Mouse (Mus musculus) forebrain, embryonic 15.5 days (tissue): Measurements from ENCODE around the gene Traf5. TPM values are rescaled to one million over a fixed set of nuclear protein-coding genes. Genes with fewer than 3 reads are reported as not detected.

Experiments
- ATAC-seq: fragments of 200-750 bp; cut with Nextera tagmentation; replicated peaks from 2 replicates; pipeline ENCODE4 v1.8.0; 2017; ENCODE audit warnings: mild to moderate bottlenecking, moderate TSS enrichment, moderate library complexity
- H3K27ac ChIP-seq: fragments of 300-500 bp; sonication (generic); replicated peaks from 2 replicates; pipeline ENCODE4 v1.5.1; 2015; ENCODE audit warnings: mild to moderate bottlenecking, inconsistent platforms
- H3K27me3 ChIP-seq: fragments of 300-500 bp; sonication (generic); 2 replicates; pipeline ENCODE4 v1.6.1; 2015; ENCODE audit warnings: inconsistent platforms
- H3K36me3 ChIP-seq: fragments of 300-500 bp; sonication (generic); 2 replicates; pipeline ENCODE4 v1.6.1; 2015; ENCODE audit warnings: mild to moderate bottlenecking, inconsistent platforms
- H3K4me1 ChIP-seq: fragments of 300-500 bp; sonication (generic); 2 replicates; pipeline ENCODE4 v1.6.1; 2015; ENCODE audit warnings: inconsistent platforms
- H3K4me2 ChIP-seq: fragments of 300-500 bp; sonication (generic); replicated peaks from 2 replicates; pipeline ENCODE4 v1.6.1; 2015; ENCODE audit warnings: mild to moderate bottlenecking, inconsistent platforms
- H3K4me3 ChIP-seq: fragments of 300-500 bp; sonication (generic); 2 replicates; pipeline ENCODE4 v1.5.1; 2015; ENCODE audit warnings: mild to moderate bottlenecking, inconsistent platforms
- H3K9ac ChIP-seq: fragments of 300-500 bp; sonication (generic); replicated peaks from 2 replicates; pipeline ENCODE4 v1.6.1; 2015; ENCODE audit warnings: mild to moderate bottlenecking, inconsistent platforms
- H3K9me3 ChIP-seq: fragments of 300-500 bp; sonication (generic); 2 replicates; pipeline ENCODE4 v1.6.1; 2016; ENCODE audit warnings: inconsistent platforms
- WGBS: fragments of 180-500 bp; shearing (Covaris S2); methylation state at CpG from one replicate; pipeline ENCODE4 v1.1.7; 2015; ENCODE audit warnings: mixed read lengths; 5-methylcytosine and 5-hydroxymethylcytosine counted together
- polyA plus RNA-seq: library from polyadenylated mRNA; unstranded; fragments of >200 nt; fragmentation: Nextera tagmentation; extraction: Ambion mirVana; gene quantifications from 2 replicates; pipeline ENCODE4 v1.2.1, GENCODE M21; 2015

The Traf5 gene
- polyA plus RNA-seq: 2.4 and 3.1 TPM in 2 replicates

- peak within 1 kb of the TSS; percentile 65 for H3K4me3 ChIP-seq
- peak within 1 kb of the TSS; percentile 60 for H3K9ac ChIP-seq
- H3K36me3 ChIP-seq: no peaks in the 10 kb centered on the region
- WGBS: 2% methylated on average over 61 of the region's 63 CpGs
- peak within 1 kb of the TSS; percentile 95 for H3K4me2 ChIP-seq
- no peak within 1 kb of the TSS for H3K27ac ChIP-seq
- H3K4me1 ChIP-seq: peaks cover 6% of the 10 kb centered on the region; the same call in 1 of the 2 replicates
- no peaks in the 10 kb centered on the region for H3K9me3 ChIP-seq
- 0 out of 2 replicates have a peak, but pooled peaks cover 13% of the 10 kb centered on the region for H3K27me3 ChIP-seq
- ATAC-seq: peak; percentile 98
Measured at GRCm38 (mm10) chr1:192091806-192092772, at the start of gene Traf5. Gene Traf5 (minus strand): TSS chr1:192092559.

GRCm38 (mm10) chr1:192140313-192140712 lies 48.0 kb upstream of the Traf5 start:
- 96% methylated on average over 2 of the region's 2 CpGs for WGBS
- no peak for ATAC-seq
- Histone ChIP-seq H3K9me3 (no peaks in the 10 kb centered on the region), H3K27ac (no peak overlapping the region), H3K4me2 (no peak overlapping the region), H3K4me1 (peaks cover 19% of the 10 kb centered on the region), H3K27me3 (no peaks in the 10 kb centered on the region), H3K36me3 (no peaks in the 10 kb centered on the region), H3K4me3 (no peak overlapping the region), H3K9ac (no peak overlapping the region)

DNA sequence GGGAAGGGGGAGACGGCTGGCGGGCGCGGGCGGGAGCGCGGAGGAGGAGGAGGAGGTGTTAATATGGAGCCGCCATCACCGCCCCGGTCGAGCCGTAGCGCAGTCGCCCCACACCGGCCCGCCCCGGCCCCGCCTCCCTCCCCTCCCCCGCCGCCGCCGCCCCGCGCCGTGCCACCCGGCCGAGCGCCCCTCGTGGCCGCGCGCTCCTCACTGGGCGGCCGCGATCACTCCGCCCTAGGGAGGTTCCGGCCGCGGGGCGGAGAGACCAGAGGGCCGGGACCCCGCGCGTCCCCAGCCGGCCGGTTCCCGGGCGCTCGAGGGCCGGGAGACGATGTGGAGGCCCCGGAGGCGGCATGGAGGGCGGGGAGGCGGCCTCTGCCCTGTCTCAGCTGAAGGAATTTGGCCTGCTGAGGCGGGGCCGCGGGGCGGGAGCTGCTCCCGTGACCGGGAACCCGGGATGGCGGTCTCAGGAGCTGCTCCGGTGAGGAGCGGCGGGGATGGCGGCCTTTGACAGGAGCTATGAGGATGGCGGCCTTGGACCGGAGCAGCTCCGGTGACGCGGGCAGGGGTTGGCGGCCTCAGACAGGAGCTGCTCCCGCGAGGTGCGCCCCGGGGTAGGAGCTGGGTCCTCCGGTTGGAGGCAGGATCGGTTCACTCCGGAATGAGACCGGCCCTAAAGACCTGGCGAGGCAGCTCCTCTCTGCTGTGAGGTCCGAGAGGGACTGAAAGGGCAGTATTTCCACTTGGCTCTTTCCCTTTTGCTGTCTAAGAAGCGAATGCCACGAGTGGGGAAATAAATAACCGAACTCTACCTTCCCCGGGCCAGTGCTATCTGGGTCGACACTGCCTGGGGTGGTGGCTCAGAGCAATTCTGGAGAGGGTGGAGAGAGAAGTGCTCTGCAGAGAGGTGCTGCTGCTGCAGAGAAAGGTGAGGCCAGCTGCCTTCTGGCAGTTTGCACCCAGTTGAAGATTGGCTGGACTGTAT lies 45.9 kb upstream of the Traf5 start, which contains the start of gene Rcor3:
Rcor3 (minus strand) TSS at position 137 of the 985 bp plus-strand sequence.
- no peaks in the 10 kb centered on the region for H3K36me3 ChIP-seq
- WGBS: under 1% methylated on average over 70 of the region's 88 CpGs
- H3K9ac ChIP-seq: peak within 1 kb of the TSS; percentile 97
- H3K9me3 ChIP-seq: no peaks in the 10 kb centered on the region
- peak; percentile 87 for ATAC-seq
- peak within 1 kb of the TSS; percentile 96 for H3K4me2 ChIP-seq
- H3K27me3 ChIP-seq: no peaks in the 10 kb centered on the region
- peak within 1 kb of the TSS; percentile 97 for H3K27ac ChIP-seq
- peaks cover 19% of the 10 kb centered on the region for H3K4me1 ChIP-seq
- peak within 1 kb of the TSS; percentile 89 for H3K4me3 ChIP-seq

DNA sequence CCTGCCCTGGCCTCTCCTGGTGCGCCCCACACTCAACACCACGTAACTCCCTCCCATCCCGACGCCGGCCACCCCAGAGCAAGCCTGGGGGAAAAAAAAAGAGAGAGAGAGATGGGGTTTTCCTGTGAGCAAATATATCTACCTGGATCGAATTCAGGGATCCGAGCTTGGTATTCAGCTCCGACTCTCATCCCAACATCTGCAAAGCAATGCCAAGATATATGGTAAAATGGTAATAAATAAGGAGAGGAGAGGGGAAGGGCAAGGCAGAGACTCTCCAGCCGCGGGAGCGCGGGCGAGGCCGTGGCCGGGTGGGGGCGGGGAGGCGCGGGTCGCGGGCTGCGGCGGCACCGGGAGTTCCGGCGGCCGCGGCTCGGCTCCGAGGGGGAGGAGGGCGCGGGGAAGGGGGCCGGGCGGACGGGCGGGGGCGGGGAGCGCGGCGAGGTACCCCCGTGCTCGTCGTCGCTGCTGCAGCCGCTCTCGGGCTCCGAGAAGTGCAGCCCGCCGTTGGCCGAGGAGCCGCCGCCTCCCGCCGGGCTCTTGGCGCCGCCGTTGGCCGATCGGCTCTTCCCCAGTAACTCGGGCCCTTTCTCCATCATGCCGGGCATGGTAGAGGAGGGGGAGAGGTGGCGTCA lies 45.0 kb upstream of the Traf5 start:
- Histone ChIP-seq H3K27ac (peak overlapping the region; percentile 97), H3K9ac (peak overlapping the region; percentile 97), H3K4me3 (peak overlapping the region; percentile 89), H3K27me3 (no peaks in the 10 kb centered on the region), H3K9me3 (no peaks in the 10 kb centered on the region), H3K4me2 (peak overlapping the region; percentile 96), H3K36me3 (no peaks in the 10 kb centered on the region), H3K4me1 (peaks cover 19% of the 10 kb centered on the region)
- under 1% methylated on average over 49 of the region's 61 CpGs for WGBS
- ATAC-seq: no peak

- H3K9ac ChIP-seq: peak overlapping the region; percentile 97
- WGBS: under 1% methylated on average over 53 of the region's 55 CpGs
Measured at GRCm38 (mm10) chr1:192136561-192137290, 44.4 kb upstream of the Traf5 start.

DNA sequence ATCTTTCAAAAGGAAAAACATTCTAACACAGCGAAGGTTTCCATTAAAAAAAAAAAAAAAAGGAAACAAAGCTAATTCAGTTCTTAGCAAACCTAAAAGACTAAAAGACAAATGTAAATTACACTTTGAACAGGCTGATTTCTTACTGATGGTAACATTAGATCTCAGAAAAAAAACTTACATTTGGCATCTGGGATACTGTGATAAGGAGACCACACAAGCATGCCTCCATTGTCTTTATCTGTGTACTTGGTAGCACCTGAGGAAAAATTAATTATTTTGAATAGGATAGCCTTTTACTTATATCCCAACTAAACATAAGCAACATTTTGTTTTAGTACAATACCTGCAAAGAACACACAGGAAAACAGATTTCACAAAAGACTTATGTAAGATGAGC lies 37.8 kb upstream of the Traf5 start:
- no peak overlapping the region for H3K27ac ChIP-seq
- H3K4me1 ChIP-seq: no peaks in the 10 kb centered on the region
- H3K4me3 ChIP-seq: no peak overlapping the region
- H3K36me3 ChIP-seq: peaks cover 13% of the 10 kb centered on the region
- H3K9me3 ChIP-seq: no peaks in the 10 kb centered on the region
- 97% methylated on average over 1 of the region's 1 CpGs for WGBS
- no peak overlapping the region for H3K9ac ChIP-seq
- no peak for ATAC-seq
- H3K4me2 ChIP-seq: no peak overlapping the region
- H3K27me3 ChIP-seq: no peaks in the 10 kb centered on the region

More at GRCm38 (mm10) chr1:192136561-192137290, 44.4 kb upstream of the Traf5 start:
- H3K27me3 ChIP-seq: no peaks in the 10 kb centered on the region
- H3K4me2 ChIP-seq: peak overlapping the region; percentile 96
- H3K4me1 ChIP-seq: peaks cover 19% of the 10 kb centered on the region
- ATAC-seq: peak; percentile 88
- H3K27ac ChIP-seq: peak overlapping the region; percentile 97
- H3K36me3 ChIP-seq: no peaks in the 10 kb centered on the region
- peak overlapping the region; percentile 89 for H3K4me3 ChIP-seq
- H3K9me3 ChIP-seq: no peaks in the 10 kb centered on the region

DNA sequence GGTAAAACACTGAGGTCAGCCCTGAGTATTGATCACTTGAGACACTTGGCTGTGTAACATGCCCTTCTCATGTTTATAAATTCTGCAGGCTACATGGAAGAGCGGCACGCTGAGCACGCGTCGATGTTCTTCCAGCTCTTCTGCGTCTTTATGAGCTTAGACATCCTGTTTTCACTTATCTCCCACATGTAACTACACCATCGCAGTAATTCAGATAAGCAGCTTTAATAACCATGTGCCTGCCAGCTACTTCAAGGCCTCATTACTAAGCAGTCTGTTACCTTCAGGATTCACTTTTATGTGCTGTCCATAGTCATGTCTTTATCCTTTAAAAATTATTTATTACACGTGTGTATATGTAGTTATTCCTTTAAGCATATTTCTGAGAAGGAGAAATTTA lies 36.0 kb upstream of the Traf5 start:
- H3K4me2 ChIP-seq: no peak overlapping the region
- peaks cover 26% of the 10 kb centered on the region for H3K36me3 ChIP-seq
- H3K9ac ChIP-seq: no peak overlapping the region
- 95% methylated on average over 8 of the region's 8 CpGs for WGBS
- no peaks in the 10 kb centered on the region for H3K27me3 ChIP-seq
- H3K27ac ChIP-seq: no peak overlapping the region
- no peak overlapping the region for H3K4me3 ChIP-seq
- no peak for ATAC-seq
- H3K4me1 ChIP-seq: no peaks in the 10 kb centered on the region
- no peaks in the 10 kb centered on the region for H3K9me3 ChIP-seq

- no peak overlapping the region for H3K27ac ChIP-seq
- peaks cover 44% of the 10 kb centered on the region for H3K36me3 ChIP-seq
- H3K4me2 ChIP-seq: no peak overlapping the region
- 91% methylated on average over 6 of the region's 6 CpGs for WGBS
- no peaks in the 10 kb centered on the region for H3K9me3 ChIP-seq
- no peaks in the 10 kb centered on the region for H3K4me1 ChIP-seq
- no peak overlapping the region for H3K4me3 ChIP-seq
- ATAC-seq: no peak
- no peaks in the 10 kb centered on the region for H3K27me3 ChIP-seq
- H3K9ac ChIP-seq: no peak overlapping the region
Measured at GRCm38 (mm10) chr1:192125761-192126160, 33.4 kb upstream of the Traf5 start.

GRCm38 (mm10) chr1:192116262-192116661 lies 23.9 kb upstream of the Traf5 start:
- Histone ChIP-seq H3K4me1 (no peaks in the 10 kb centered on the region), H3K27me3 (no peaks in the 10 kb centered on the region), H3K9me3 (no peaks in the 10 kb centered on the region), H3K27ac (no peak overlapping the region), H3K4me3 (no peak overlapping the region), H3K4me2 (no peak overlapping the region), H3K9ac (no peak overlapping the region), H3K36me3 (peaks cover 60% of the 10 kb centered on the region)
- ATAC-seq: no peak
- 79% methylated on average over 6 of the region's 6 CpGs for WGBS

- ATAC-seq: no peak
- 100% methylated on average over 1 of the region's 1 CpGs for WGBS
- Histone ChIP-seq H3K27ac (no peak overlapping the region), H3K36me3 (peaks cover 56% of the 10 kb centered on the region), H3K4me3 (no peak overlapping the region), H3K4me1 (no peaks in the 10 kb centered on the region), H3K4me2 (no peak overlapping the region), H3K9me3 (no peaks in the 10 kb centered on the region), H3K27me3 (no peaks in the 10 kb centered on the region), H3K9ac (no peak overlapping the region)
Measured at GRCm38 (mm10) chr1:192115378-192115777, 23.0 kb upstream of the Traf5 start.

DNA sequence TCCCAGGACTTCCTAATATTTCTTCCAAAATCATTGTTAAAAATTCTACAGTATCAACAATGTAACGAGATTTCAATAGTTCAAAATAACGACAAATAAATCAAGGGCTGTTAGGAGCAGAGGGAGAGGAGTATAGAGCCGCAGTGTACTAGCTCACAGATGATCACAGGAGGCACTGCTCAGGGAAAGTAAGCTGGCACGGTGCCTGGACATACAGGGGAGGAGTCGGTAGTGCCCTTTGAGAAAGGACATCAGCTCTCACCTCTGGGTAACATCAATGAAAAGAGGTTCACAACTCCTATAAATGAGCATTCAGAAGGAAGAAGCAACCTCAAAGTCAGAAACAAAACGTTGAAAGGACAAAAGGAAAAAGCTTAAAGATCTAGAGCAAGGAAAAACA lies 16.8 kb upstream of the Traf5 start:
- no peak for ATAC-seq
- WGBS: 53% methylated on average over 6 of the region's 6 CpGs
- no peak overlapping the region for H3K4me2 ChIP-seq
- H3K9ac ChIP-seq: no peak overlapping the region
- no peaks in the 10 kb centered on the region for H3K9me3 ChIP-seq
- peaks cover 37% of the 10 kb centered on the region for H3K36me3 ChIP-seq
- no peak overlapping the region for H3K4me3 ChIP-seq
- no peak overlapping the region for H3K27ac ChIP-seq
- H3K27me3 ChIP-seq: no peaks in the 10 kb centered on the region
- H3K4me1 ChIP-seq: no peaks in the 10 kb centered on the region
